Mouse (Mus musculus) brain, embryonic 14.5 days (tissue): ENCODE data around the gene Wbp2.
A peak's percentile ranks its signal among the peaks of the same experiment; 100 is the strongest.

Experiments used
- CTCF ChIP-seq: fragments of 200-500 bp; IDR thresholded peaks from 2 replicates; pipeline ENCODE4 v1.5.1; 2012; ENCODE audit warnings: inconsistent platforms, mild to moderate bottlenecking, moderate library complexity, borderline replicate concordance; ENCODE audit not compliant: insufficient read depth, insufficient read length; ENCODE audit errors: extremely low read depth
- POLR2A ChIP-seq: fragments of 200-500 bp; IDR thresholded peaks from 2 replicates; pipeline ENCODE4 v1.6.1; 2012; ENCODE audit warnings: mild to moderate bottlenecking, inconsistent platforms, borderline replicate concordance; ENCODE audit not compliant: poor library complexity, insufficient read depth, insufficient read length, severe bottlenecking; ENCODE audit errors: extremely low read depth

DNA sequence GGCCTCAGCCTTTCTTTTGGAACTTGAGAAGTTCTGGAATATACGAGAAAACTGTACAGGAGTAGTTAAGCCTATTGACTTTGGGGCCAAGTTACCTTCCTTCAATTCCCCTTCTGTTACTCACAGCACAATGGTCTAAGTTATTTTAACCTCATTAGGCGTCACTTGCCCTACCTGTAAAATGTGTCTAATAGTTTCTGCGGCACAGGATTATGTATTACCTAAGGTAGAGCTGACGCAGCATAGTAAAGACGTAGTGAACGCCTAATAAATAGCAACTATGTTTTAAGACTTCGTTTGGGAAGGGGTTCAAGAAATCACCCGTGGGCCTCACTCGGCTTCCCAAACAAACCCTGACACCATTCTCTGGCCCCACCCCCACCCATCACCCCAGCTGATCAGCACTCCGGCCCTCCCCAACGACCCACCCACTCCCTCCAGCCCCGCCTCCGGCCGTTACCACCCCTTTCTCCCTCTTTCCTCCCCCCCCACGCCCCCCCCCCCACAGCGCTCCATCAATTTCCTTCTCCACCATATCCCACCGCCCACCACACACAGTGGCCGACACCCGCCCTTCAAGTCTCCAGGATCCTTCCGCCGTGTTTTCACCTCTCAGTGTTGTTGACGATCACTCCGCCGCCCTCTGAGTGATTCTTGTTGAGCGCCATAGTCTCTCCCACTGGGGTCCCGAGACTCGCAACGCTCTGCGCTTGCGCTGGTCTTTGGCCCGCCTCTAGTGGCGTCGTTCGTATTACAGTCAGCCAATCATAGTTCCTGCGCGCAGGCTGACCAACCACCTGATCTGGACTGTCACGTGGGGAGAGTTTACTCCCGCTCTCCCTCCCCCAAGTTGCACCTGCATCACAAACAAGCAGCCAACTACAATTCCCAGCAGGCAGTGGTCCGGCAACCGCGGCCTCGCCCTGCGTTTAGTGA, at the start of gene Wbp2:
- TF ChIP-seq CTCF (no peak; the same call in 1 of the 2 replicates), POLR2A (peak; percentile 49; the same call in 1 of the 2 replicates)
